Mouse (Mus musculus) left cerebral cortex, adult 11 months (tissue): ENCODE measurements around the gene Rnd2.
"Not testable (repeated sequence)": the region's sequence is repeated elsewhere in the genome, so short reads cannot be mapped to it uniquely, and the experiment has no call there.

Experiments used
- DNase-seq: peaks from one replicate; pipeline ENCODE4 v3.0.0; 2022; ENCODE audit warnings: low spot score

The Rnd2 gene

DNA sequence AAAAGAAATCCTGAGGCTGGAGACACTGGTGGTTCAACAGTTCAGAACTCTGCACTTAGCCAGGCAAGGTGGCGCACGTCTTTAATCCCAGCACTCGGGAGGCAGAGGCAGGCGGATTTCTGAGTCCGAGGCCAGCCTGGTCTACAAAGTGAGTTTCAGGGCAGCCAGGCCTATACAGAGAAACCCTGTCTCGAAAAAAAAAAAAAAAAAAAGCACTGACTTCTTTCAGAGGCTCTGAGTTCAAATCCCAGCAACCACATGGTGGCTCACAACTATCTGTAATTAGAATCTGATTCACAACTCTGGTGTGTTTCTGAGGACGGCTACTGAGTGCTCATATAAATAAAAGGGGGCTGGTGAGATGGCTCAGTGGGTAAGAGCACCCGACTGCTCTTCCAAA is 17.9 kb upstream of the Rnd2 start:
- not testable (repeated sequence) for DNase-seq

DNA sequence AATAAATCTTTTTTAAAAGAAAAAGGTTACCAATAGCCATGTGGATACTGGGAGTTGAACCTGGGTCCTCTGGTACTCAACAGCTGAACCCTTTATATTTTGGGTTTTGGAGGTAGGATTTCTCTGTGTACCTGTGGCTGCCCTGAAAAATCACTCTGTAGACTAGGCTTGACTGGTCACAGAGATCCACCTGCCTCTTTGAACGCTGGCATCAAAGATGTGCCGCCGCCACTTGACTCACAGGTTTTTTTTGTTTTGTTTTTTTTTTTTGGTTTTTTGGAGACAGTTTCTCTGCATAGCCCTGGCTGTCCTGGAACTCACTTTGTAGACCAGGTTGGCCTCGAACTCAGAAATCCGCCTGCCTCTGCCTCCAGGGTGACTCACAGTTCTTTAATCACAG is 17.0 kb upstream of the Rnd2 start:
- no peak for DNase-seq

DNA sequence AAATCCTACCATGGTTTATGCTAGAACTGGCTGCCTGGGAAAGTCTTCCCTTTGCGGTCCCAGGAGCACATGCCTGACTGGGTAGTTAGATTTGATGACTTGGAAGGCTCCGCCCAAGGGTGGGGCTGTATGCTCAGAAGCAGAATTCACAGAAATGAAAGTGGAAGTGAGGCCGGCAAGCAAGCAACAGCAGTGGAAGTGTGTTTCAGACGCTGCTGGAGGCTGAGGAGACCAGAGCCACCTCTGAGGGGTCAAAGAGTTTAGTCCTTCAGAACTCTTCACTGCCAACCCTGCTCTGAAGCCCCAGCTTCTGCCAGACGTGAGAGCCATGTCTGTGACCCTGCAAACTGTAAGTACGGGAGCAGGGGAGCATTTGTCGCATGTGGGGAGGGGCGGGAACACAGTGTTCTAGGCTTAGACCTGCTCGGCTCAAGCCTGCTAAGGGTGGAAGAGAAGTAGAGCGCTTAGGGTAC is 16.5 kb upstream of the Rnd2 start, which contains the start of gene Ifi35:
Gene Ifi35, plus strand, starts transcription at position 134 of the 473 bp plus-strand sequence.
- no peak for DNase-seq

DNA sequence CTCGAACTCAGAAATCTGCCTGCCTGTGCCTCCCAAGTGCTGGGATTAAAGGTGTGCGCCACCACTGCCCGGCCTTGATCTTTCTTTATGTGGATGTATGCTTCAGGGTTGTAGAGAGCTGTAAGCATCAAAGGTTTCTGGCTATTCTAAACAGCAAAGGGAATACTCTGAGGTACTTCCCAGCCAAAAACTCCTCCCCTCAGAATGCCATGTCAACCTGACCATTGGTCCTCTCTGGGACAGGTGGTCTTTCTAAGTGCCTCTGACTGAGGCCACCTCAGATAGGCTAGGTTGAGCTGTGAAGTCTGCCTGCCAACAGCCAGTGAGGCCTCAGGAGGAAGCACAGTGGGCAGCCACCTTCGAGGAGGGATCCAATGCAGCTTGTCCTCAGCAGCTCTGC is 15.9 kb upstream of the Rnd2 start:
- no peak for DNase-seq

DNA sequence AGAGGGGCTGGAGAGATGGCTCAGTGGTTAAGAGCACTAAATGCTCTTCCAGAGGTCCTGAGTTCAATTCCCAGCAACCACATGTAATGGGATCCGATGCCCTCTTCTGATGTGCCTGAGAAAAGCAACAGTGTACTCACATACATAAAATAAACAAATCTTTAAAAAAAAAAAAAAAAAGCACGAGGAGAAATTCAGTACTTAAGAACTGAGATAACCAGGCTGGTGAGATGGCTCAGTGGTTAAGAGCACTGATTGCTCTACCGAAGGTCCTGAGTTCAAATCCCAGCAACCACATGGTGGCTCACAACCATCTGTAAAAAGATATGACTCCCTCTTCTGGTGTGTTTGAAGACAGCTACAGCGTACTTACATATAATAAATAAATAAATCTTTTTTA is 15.2 kb upstream of the Rnd2 start:
- not testable (repeated sequence) for DNase-seq

DNA sequence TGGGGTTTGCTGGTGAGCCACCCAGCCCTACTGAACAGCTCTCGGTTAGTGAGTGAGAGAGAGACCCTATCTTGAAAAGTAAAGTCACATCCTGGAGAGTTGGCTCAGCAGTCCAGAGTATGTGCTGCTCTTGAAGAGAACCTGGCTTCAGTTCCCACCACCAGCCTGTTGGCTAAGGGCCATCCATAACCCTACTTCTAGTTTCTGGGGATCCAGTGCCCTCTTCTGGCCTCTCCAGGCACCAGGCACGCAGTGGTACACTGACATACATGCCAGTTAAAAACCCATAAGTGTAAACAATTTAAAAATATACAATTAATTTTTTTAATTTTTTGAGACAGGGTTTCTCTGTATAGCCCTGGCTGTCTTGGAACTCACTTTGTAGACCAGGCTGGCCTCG is 14.4 kb upstream of the Rnd2 start:
- DNase-seq: no peak

DNA sequence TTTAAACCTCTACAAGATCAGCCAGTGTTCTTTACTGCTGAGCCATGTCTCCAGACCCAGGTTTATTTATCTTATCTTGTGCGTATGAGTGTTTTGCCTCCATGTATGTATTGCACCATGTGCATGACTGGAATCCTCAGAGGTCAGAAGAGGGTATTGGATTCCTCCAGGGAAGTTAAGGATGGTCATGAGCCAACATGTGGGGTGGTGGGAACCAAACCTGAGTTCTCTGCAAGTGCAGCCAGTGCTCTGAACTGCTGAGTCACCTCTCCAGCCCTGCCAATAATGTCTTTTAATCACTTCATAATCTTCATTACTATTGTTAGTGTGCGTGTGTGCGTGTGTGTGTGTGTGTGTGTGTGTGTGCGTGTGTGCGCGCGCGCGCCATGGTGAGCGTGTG is 13.3 kb upstream of the Rnd2 start:
- no peak for DNase-seq

DNA sequence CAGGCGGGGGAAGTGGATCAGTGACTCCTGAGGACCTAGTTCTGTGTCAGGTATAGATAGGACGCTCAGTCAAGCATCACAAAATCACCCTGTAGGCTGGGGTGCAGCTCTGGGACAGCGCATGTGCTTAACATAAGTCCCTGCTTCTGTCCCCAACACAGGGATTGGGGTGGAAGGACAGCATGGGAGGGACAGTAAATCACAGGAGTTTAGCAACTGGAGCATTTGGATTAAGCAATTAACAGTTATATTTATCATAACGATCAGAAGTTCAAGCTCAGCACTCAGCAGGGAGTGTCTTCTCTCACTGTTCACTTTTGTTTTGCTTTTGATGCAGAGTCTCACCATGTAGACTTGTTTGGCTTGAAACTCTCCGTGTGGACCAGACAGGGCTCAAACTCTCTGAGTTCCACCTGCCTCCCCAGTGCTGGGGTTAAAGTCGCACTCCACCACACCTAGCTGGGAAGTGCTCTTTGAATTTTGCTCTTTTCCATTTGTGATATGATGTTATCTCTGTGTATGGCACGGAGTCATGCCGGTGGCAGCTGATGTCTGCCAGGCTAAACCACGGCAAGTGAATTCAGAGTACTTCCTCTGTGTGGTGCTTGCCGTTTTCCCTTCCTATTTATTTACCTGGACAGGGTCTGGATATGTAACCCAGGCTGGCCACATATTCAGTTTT is 12.6 kb upstream of the Rnd2 start:
- DNase-seq: no peak

DNA sequence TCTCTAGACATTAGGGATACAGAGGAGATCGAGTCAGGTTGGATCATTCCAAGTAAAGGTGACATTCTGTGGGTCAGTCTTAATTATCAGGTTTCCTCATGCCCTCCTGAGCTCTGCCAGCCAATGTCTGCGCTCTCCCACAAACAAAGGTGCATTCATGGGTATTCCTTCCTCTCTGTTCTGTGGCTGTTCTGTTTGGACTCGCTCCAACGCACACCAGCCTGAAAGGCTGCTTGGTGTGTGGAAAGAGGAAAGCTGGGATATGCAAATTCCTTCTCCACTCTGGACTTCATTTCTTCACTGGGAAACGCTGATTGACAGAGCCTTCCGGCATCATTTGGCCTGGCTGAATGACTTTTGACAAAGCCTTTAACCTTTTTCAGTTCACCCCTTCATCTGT is 10.1 kb upstream of the Rnd2 start:
- DNase-seq: no peak

DNA sequence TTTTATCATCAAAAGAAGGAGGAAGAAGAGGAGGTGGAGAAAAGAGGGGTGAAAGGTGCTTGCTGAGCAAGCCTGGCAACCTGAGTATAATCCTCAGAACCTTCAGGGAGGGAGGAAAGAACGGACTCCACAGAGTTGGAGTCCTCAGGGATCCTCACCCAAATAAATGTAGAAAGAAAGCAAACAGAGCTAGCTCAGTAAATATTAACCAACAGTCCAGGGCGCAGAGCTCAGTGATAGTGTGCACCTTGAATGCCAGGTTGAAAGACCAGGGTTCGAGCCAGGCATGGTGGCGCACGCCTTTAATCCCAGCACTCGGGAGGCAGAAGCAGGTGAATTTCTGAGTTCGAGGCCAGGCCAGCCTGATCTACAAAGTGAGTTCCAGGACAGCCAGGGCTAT is 9.2 kb upstream of the Rnd2 start:
- no peak for DNase-seq

DNA sequence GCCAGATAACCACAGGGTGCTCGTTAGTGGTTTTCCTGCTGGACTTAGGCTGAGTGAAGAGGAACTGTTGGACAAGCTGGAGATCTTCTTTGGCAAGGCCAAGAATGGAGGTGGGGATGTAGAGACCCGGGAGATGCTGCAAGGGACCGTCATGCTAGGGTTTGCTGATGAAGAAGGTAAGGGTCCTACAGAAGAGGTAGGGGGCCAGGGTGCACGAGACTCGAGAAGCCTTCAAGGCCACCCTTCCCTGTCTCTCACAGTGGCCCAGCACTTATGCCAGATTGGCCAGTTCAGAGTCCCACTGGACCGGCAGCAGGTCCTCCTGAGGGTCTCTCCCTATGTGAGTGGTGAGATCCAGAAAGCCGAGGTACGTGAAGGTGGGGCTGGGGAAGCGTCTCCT is 7.2 kb upstream of the Rnd2 start:
- no peak for DNase-seq

DNA sequence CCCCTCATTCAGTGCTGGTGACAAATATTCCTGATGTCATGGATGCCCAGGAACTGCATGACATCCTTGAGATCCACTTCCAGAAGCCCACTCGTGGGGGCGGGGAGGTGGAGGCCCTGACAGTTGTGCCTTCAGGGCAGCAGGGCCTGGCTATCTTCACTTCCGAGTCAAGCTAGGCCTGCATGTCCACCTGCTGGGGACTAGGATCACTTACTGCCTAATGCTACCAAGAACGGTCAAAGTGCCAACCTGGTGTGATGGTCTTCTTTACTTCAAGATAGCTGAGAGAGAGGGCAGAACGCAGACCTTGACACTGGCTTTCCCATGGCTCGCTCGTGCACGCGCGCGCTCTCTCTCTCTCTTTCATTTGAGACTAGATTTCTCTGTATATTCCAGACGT is 6.6 kb upstream of the Rnd2 start:
- DNase-seq: no peak

DNA sequence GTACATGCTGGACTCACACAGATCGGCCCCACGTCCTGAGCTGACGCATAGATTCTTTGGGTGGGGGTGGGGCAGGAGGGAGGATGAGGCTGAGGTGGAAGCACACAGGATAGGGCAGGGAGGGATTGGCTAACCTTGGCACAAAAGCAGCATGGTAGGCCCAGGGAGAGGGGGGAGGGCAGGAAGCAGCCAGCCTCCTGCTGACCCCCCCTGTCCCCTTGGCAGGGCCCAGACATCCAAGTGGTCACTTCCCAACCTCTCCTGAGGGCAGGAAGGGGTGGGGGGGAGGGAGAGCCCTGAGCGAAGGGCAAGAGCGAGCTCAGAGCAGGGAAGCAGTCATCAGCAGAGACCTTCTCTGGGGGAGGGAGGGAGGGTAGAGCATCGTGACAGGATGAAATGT is 5.1 kb upstream of the Rnd2 start:
- no peak for DNase-seq

DNA sequence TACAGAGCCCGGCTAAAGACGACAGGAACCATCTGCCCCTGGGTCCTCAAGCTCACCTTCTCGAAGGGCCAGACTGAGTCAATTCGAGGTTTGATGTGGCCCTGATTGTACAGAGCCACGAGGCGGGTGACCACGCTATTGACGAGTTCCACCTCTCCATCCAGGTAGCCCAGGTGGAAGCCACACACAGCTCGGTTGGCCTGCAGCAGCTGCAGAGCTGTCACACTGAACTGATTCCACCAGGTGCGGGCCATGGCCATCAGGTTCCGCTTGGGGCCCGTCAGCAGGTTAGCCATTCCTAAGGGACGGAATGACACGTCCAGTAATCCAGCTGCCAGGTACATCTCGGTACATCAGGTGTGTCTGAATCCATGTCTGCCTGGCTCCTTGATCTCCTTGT is 4.5 kb upstream of the Rnd2 start:
- no peak for DNase-seq

DNA sequence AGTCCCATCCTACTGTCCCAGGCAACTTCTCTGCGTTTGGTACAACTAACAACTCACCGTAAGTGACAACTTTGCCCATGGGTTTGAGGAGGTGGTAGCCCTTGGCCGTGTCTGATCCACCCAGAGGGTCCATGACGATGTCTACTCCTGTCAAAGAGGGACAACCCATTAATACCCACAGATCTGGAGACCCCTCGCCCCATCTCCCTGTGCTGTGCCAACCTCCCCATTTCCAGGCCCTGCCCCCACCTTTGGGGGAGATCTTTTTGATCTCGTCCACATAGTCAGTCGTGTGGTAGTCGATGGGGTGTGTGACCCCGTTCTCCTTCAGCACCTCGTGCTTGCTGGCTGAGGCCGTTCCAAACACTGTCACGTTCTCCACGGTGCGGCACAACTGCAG is 2.7 kb upstream of the Rnd2 start:
- DNase-seq: no peak

DNA sequence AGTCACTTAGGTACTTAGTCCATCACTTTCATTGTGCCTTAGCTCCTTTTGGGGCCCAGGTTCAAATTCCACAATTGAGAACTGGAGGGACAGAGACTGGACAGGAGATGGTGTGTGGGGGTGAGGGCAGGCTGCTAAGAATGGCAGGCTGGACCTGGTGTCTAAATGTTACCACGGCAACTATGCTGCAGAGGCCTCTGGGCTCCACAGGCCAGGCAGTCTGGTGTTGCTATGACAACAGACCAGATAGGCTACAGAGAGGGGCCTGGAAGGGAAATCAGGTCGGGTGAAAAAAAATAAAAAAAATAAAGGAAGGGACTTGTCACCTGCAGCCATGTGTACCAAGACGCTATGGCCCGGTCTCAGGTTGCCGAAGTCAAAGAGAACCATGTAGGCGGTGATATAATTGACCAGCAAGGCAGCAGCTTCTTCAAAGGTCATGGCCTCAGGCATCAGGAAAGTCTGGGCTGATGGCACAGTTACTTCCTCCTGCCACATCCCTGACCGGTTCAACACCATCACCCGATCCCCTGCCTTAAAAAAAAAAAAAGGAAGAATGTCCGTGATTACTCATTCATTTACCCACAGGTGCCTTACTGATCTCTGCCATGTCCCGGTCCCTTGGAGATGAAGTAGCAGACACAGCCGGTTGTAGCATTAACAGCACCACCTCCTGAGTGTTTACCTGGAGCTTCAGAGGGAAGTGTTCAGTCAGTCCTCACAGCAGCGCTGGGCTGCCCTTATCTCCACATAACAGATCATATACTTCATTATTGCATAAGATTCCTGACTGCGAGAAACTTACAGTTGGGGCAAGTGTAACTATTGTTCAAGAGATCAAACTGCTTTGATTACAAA is 2.0 kb upstream of the Rnd2 start:
- no peak for DNase-seq

DNA sequence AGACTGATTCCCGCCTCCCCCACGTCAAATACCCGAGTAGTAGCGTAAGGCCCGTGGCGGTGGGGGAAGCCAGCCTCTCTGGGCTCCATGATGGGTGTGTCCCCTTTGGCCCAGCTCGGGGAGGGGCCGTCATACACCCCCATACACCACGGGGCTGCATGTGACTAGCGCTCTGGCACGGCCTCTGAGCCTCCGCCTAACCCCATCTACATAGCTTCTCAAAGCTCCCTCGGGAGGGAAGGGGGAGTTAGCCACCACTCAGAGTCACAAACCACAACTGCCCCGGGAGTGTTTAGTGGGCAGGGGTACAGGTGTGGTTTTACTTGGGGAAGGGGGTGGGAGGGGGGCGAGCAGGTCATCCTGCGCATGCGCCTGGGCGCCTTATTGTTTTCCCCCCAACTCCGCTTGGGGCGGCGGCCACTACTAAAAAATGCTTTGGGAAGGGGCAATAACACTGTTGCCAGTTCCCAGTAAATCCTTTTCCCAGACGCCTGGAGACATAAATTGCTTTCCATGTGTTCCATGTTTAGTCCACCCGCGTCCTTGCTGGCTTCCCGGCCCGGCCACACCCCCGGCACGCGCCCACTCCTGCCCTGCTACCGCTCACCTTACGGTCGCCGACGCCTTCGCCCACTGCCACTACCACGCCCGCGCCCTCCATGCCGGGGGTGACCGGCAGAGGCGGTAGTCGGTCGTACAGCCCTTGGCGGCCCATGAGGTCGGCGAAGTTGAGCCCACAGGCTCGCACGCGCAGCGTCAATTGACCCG is 486 bp downstream of the Rnd2 start:
- no peak for DNase-seq

DNA sequence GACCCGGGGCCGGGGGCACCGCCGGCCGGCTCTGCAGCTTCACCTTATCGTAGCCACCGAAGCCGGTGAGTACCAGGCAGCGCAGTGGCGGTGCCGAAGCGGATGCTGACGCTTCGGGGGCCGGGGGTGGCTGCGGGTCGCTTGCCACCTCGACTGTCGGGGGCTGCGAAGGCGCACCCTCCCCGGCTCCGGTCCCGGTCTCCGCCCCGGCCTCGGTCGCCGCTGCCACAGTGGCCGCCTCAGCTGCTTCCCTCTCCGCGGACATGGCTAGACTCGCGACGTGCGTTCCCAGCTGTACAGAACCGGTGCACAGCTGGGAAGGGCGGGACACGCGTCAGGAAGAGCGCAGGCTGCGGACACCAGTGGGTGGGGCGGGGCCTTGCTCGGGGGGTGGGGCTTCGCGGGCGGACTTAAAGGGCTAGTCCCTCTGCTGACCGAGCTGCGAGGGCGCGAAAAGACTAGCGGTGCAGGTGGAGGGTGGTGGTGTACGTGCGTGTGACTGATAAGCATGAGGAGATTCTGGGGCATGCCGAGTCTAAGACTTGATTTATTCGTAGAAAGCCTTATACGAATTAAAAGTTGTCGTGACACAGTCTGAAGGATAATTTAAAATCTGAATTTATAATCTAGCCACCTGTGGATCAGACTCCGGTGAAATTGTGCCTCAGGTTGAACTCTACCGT is 1.2 kb downstream of the Rnd2 start, which contains the start of gene Vat1:
Gene Vat1, minus strand, starts transcription at position 362 of the 683 bp plus-strand sequence.
- no peak for DNase-seq

DNA sequence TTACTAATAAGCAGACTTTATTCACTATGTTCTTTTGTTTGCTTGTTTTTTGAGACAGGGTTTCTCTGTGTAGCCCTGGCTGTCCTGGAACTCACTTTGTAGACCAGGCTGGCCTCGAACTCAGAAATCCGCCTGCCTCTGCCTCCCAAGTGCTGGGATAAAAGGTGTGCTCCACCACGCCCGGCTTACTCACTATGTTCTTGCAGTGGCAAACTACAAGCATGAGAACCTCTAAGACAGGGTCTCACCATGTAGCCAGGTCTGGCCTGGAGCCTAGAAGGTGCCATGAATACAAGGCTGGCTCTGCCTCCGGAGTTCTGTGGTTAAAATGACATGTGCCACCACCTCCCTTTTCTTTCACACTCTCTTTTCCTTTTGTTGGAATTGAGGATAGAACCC is 1.8 kb downstream of the Rnd2 start:
- DNase-seq: not testable (repeated sequence)

DNA sequence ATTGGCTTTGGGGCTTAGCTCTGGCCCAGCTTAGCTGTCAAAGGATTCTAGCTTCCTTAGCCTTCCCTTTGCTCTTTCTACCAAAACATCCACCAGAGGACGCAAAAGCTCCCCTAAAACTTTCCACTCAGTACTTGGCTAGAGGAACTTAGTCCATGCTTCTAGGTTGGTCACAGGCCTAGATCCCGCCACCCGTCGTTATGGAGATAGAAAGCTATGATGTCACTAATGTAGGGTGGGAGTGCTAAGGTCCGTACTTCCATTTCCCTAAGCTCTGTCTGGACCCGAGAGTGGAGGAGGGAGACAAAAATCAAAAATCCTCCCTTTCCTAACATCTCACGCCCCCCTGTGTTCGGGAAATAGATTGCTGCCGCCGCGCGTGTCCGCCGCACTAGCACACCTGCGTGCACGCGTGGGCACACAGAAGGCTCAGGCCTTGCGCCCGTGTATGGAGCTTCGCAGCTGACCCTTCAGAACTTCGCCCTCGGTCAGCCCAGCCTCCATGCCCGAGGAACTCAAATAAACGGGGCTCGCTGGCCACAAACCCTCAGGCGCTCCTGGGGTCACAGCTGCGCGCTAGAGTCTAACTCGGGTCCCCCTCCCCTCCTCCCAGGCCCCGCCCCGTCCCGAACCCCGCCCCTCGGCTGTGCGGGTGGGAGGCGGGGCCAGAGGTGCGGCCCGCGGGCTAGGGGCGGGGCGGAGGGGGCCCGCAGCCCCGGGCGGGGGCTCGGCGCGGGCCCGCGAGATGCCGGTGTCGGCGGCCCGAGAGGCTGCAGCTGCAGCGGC is 2.9 kb downstream of the Rnd2 start:
- DNase-seq: peak; percentile 65

DNA sequence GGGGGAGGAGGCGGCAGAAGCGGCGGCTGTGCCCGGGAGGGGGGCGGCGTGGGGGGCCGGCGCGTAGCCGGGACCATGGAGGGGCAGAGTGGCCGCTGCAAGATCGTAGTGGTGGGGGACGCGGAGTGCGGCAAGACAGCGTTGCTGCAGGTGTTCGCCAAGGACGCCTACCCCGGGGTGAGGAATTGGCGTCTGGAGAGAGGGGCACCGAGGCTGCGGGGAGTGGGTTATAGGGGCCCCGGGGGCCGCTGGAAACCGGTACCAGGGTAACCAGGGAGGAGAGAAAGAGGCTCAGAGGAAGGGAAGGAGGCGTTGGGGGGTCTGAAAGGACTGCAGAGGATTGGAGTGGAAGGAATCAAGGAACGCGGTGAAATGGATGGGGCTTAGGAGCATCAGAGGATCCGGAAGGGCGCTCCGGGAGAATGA is 3.5 kb downstream of the Rnd2 start:
- DNase-seq: no peak
